Mouse (Mus musculus) spleen, adult 2 months (tissue): Measurements from ENCODE around the gene Cspg4.

Experiments
- CTCF ChIP-seq: fragments of 200-500 bp; IDR thresholded peaks from 2 replicates; pipeline ENCODE4 v1.5.1; 2011; ENCODE audit warnings: mild to moderate bottlenecking, inconsistent platforms; ENCODE audit not compliant: insufficient read depth, insufficient read length, insufficient replicate concordance; ENCODE audit errors: extremely low read depth
- POLR2A ChIP-seq: fragments of 200-500 bp; IDR thresholded peaks from 2 replicates; pipeline ENCODE4 v1.6.1; 2011; ENCODE audit warnings: low read depth, low read length, inconsistent platforms

- TF ChIP-seq POLR2A (no peak), CTCF (no peak)
Measured at GRCm38 (mm10) chr9:56926387-56926786, 61.6 kb downstream of the Cspg4 start.
